8 mouse cellular contexts compared by ENCODE assay signal in genomic region chr15:102247252-102248130, GRCm38 (mm10). TPM values are rescaled to one million over a fixed set of nuclear protein-coding genes. Genes with fewer than 3 reads are reported as not detected.
A peak's percentile ranks its signal among the peaks of the same experiment; 100 is the strongest.
DNase-seq lines count a peak whose midpoint lies in the region; ATAC-seq and TF ChIP-seq lines count a peak whose summit lies in the region.

No protein-coding gene starts in this region.

- H3K4me3 ChIP-seq in heart, adult 2 months, result peak overlapping the region; percentile 78
- H3K4me3 ChIP-seq in liver, adult 2 months (ENCODE audit: insufficient read depth, low read depth, low read length), result peak overlapping the region; percentile 74
- peak overlapping the region; percentile 50 for H3K4me3 ChIP-seq in midbrain, postnatal 0 days (ENCODE audit: low read depth, low read length)

- H3K4me1 ChIP-seq in heart, adult 2 months (ENCODE audit: control insufficient read depth, insufficient read depth, low read length), result peaks cover 8% of the 10 kb centered on the region
- H3K4me1 ChIP-seq in liver, adult 2 months (ENCODE audit: control insufficient read depth, insufficient read depth, low read length), result peaks cover 4% of the 10 kb centered on the region; the same call in 1 of the 2 replicates
- H3K4me1 ChIP-seq in midbrain, postnatal 0 days (ENCODE audit: insufficient read depth, low read length), result peaks cover 8% of the 10 kb centered on the region; the same call in 1 of the 2 replicates

- peak; percentile 30 for TF ChIP-seq CTCF in heart, adult 2 months (IDR thresholded peaks at IDR 0.05)
- TF ChIP-seq CTCF in liver, adult 2 months (IDR thresholded peaks at IDR 0.05; ENCODE audit: low read depth, low read length), result no peak
- TF ChIP-seq CTCF in midbrain, postnatal 0 days (IDR thresholded peaks at IDR 0.05), result no peak

- no peaks in the 10 kb centered on the region for H3K27me3 ChIP-seq in heart, adult 2 months (ENCODE audit: control insufficient read depth, insufficient read depth, low read length)
- no peaks in the 10 kb centered on the region for H3K27me3 ChIP-seq in liver, adult 2 months (ENCODE audit: control insufficient read depth, insufficient read depth, low read length)
- H3K27me3 ChIP-seq in midbrain, postnatal 0 days (ENCODE audit: insufficient read depth, low read length), result peaks cover 25% of the 10 kb centered on the region

- peaks cover 2% of the 10 kb centered on the region; the same call in 1 of the 2 replicates for H3K79me2 ChIP-seq in heart, adult 2 months (replicated peaks; ENCODE audit: control insufficient read depth, insufficient read depth, low read length)
- no peaks in the 10 kb centered on the region for H3K79me2 ChIP-seq in liver, adult 2 months (ENCODE audit: control insufficient read depth, insufficient read depth, low read length)

- peak; percentile 14; the same call in 1 of the 2 replicates for ATAC-seq in midbrain, postnatal 0 days (ENCODE audit: low FRiP score)

- H3K9ac ChIP-seq in heart, adult 2 months (ENCODE audit: low read depth, low read length), result peak overlapping the region; percentile 87
- peak overlapping the region; percentile 81 for H3K9ac ChIP-seq in liver, adult 2 months (ENCODE audit: low read depth, low read length)
- H3K9ac ChIP-seq in midbrain, postnatal 0 days (replicated peaks; ENCODE audit: low read length, poor library complexity, severe bottlenecking), result peak overlapping the region; percentile 69

- peak; percentile 66; the same call in 1 of the 2 replicates for TF ChIP-seq POLR2A in heart, adult 2 months (IDR thresholded peaks at IDR 0.05; ENCODE audit: insufficient read depth, low read depth, low read length)
- TF ChIP-seq POLR2A in liver, adult 2 months (IDR thresholded peaks at IDR 0.05; ENCODE audit: extremely low read depth, insufficient read depth, low read length), result no peak

- intact Hi-C loops in heart, adult 2 months (cut with DNase I), result loop anchor here (2.0 kb wide), 3 partner anchors 31 to 145 kb away; partner anchors contain the start of genes Csad and Mfsd5

- peak overlapping the region; percentile 96 for H3K27ac ChIP-seq in heart, adult 2 months
- H3K27ac ChIP-seq in liver, adult 2 months (replicated peaks; ENCODE audit: insufficient read depth, low read depth, low read length), result peak overlapping the region; percentile 95
- peak overlapping the region; percentile 59 for H3K27ac ChIP-seq in midbrain, postnatal 0 days (ENCODE audit: low read depth, low read length)

- DNase-seq in 416B (ENCODE audit: low read depth) (peak; percentile 89), R1 (ENCODE audit: low read depth, low spot score) (peak; percentile 74)
- peak; percentile 70 for DNase-seq in embryo, embryonic 10 days (ENCODE audit: low spot score)
- peak; percentile 89 for DNase-seq in heart, adult 2 months
- peak; percentile 83 for DNase-seq in kidney, adult 11 months
- DNase-seq in liver, adult 2 months (ENCODE audit: extremely low read depth, low read depth, low spot score), result peak; percentile 42
- DNase-seq in midbrain, postnatal 0 days (ENCODE audit: low spot score), result peak; percentile 26
- DNase-seq in testis, postnatal 14 days (ENCODE audit: low spot score), result peak; percentile 66

- H3K36me3 ChIP-seq in heart, adult 2 months (ENCODE audit: control insufficient read depth, insufficient read depth, low read length), result no peaks in the 10 kb centered on the region
- H3K36me3 ChIP-seq in liver, adult 2 months (ENCODE audit: control insufficient read depth, insufficient read depth, low read length), result no peaks in the 10 kb centered on the region
- H3K36me3 ChIP-seq in midbrain, postnatal 0 days (ENCODE audit: insufficient read depth, low read length), result no peaks in the 10 kb centered on the region

- no peaks in the 10 kb centered on the region for H3K9me3 ChIP-seq in midbrain, postnatal 0 days (ENCODE audit: low read length)

- peak overlapping the region; percentile 93 for H3K4me2 ChIP-seq in midbrain, postnatal 0 days (ENCODE audit: low read depth, low read length, poor library complexity, severe bottlenecking)

- TF ChIP-seq EP300 in heart, adult 2 months (IDR thresholded peaks at IDR 0.05; ENCODE audit: insufficient read depth, low read depth, low read length), result peak; percentile 10; the same call in 1 of the 2 replicates

- under 1% methylated on average over 62 of the region's 65 CpGs for WGBS in heart, adult 2 months
- WGBS in liver, adult 2 months, result 1% methylated on average over 59 of the region's 65 CpGs
- WGBS in midbrain, postnatal 0 days, result under 1% methylated on average over 51 of the region's 65 CpGs

RNA-seq across cellular contexts. Expression of gene Rarg, which starts 9.8 kb away (rescaled TPM):
- 10 to 100 TPM; 18.1 to 20.3 TPM for total RNA-seq in heart, adult 2 months (2021)
- 19.9 and 26.9 TPM in 2 replicates for polyA plus RNA-seq in heart, adult 2 months (2012; rRNA removed)
- 1.5 and 2.0 TPM in 2 replicates for total RNA-seq in liver, adult 2 months (2014; rRNA removed)
- 5.3 and 6.0 TPM in 2 replicates for polyA plus RNA-seq in liver, adult 2 months (2012; rRNA removed)
- 4.4 and 12.6 TPM in 2 replicates for total RNA-seq in midbrain, postnatal 0 days (2014; rRNA removed)
- polyA plus RNA-seq in midbrain, postnatal 0 days (2015; fragmentation: Nextera tagmentation; extraction: Ambion mirVana), result 3.9 and 4.2 TPM in 2 replicates

RNA-seq across cellular contexts. Expression of gene Itgb7, which starts 15.7 kb away (rescaled TPM):
- total RNA-seq in heart, adult 2 months (2021), result 1 to 10 TPM; 1.5 to 2.0 TPM
- polyA plus RNA-seq in heart, adult 2 months (2012; rRNA removed), result 2.4 and 4.6 TPM in 2 replicates
- 1.3 and 2.2 TPM in 2 replicates for total RNA-seq in liver, adult 2 months (2014; rRNA removed)
- polyA plus RNA-seq in liver, adult 2 months (2012; rRNA removed), result 1.7 and 1.8 TPM in 2 replicates
- 0.88 and 1.5 TPM in 2 replicates for total RNA-seq in midbrain, postnatal 0 days (2014; rRNA removed)
- 1.1 and 1.2 TPM in 2 replicates for polyA plus RNA-seq in midbrain, postnatal 0 days (2015; fragmentation: Nextera tagmentation; extraction: Ambion mirVana)

RNA-seq across cellular contexts. Expression of gene Gm9918, which starts 22.9 kb away (rescaled TPM):
- not detected for total RNA-seq in heart, adult 2 months (2021)
- 0.06 TPM in 1 of 2 replicates, not detected in the other for polyA plus RNA-seq in heart, adult 2 months (2012; rRNA removed)
- total RNA-seq in liver, adult 2 months (2014; rRNA removed), result not detected in 2 replicates
- 0.05 TPM in 1 of 2 replicates, not detected in the other for polyA plus RNA-seq in liver, adult 2 months (2012; rRNA removed)
- total RNA-seq in midbrain, postnatal 0 days (2014; rRNA removed), result not detected in 2 replicates
- not detected in 2 replicates for polyA plus RNA-seq in midbrain, postnatal 0 days (2015; fragmentation: Nextera tagmentation; extraction: Ambion mirVana)

RNA-seq across cellular contexts. Expression of gene Mfsd5, which starts 31.8 kb away (rescaled TPM):
- 10 to 100 TPM; 17.0 to 19.4 TPM for total RNA-seq in heart, adult 2 months (2021)
- polyA plus RNA-seq in heart, adult 2 months (2012; rRNA removed), result 37.8 and 47.9 TPM in 2 replicates
- total RNA-seq in liver, adult 2 months (2014; rRNA removed), result 8.5 and 10.1 TPM in 2 replicates
- polyA plus RNA-seq in liver, adult 2 months (2012; rRNA removed), result 44.3 and 51.4 TPM in 2 replicates
- total RNA-seq in midbrain, postnatal 0 days (2014; rRNA removed), result 43.3 and 59.3 TPM in 2 replicates
- polyA plus RNA-seq in midbrain, postnatal 0 days (2015; fragmentation: Nextera tagmentation; extraction: Ambion mirVana), result 63.5 and 67.3 TPM in 2 replicates

RNA-seq across cellular contexts. Expression of gene Csad, which starts 43.0 kb away (rescaled TPM):
- total RNA-seq in heart, adult 2 months (2021), result 10 to 100 TPM; 13.1 to 15.6 TPM
- 33.4 and 42.1 TPM in 2 replicates for polyA plus RNA-seq in heart, adult 2 months (2012; rRNA removed)
- total RNA-seq in liver, adult 2 months (2014; rRNA removed), result 47.6 and 449 TPM in 2 replicates
- polyA plus RNA-seq in liver, adult 2 months (2012; rRNA removed), result 107 and 123 TPM in 2 replicates
- 30.3 and 47.5 TPM in 2 replicates for total RNA-seq in midbrain, postnatal 0 days (2014; rRNA removed)
- 32.8 and 34.6 TPM in 2 replicates for polyA plus RNA-seq in midbrain, postnatal 0 days (2015; fragmentation: Nextera tagmentation; extraction: Ambion mirVana)

Comparison
In these comparisons a context has a peak if more than half of its experiments do, and no peak if none do; other contexts are left out.
1. Peak in every context shown above with its lines: DNase-seq, ATAC-seq, H3K4me3 ChIP-seq and H3K27ac ChIP-seq.
2. DNase-seq: peak in every context shown above with its lines; median percentile 89 in 416B; 89 in heart, adult 2 months; 83 in kidney, adult 11 months; 74 in R1; 70 in embryo, embryonic 10 days; 66 in testis, postnatal 14 days; 42 in liver, adult 2 months; 26 in midbrain, postnatal 0 days.